Mouse (Mus musculus) left cerebral cortex, adult 8-10 months (tissue): ENCODE data around the gene Trim2. TPM values are rescaled to one million over a fixed set of nuclear protein-coding genes. Genes with fewer than 3 reads are reported as not detected.

ENCODE experiments used
- DNase-seq, 2 experiments: peaks; one replicate each; pipeline ENCODE4 v3.0.0; 2022; ENCODE audit warnings: low spot score in 2 of 2
- total RNA-seq, 4 experiments: library from RNA; stranded (reverse); gene quantifications; 2 replicates each; pipeline ENCODE4 v1.2.4; 2022

Trim2 gene
- total RNA-seq, 4 experiments from 2014 or later: 252 to 273 (median 260) TPM

GRCm38 (mm10) chr3:84193881-84194280 is 112.8 kb downstream of the Trim2 start:
- DNase-seq: no peak

GRCm38 (mm10) chr3:84191141-84191881 is 115.4 kb downstream of the Trim2 start:
- DNase-seq: no peak

- no peak for DNase-seq
These were observed 116.1 kb downstream of the Trim2 start for GRCm38 (mm10) chr3:84190513-84191061.

- DNase-seq: no peak
These were observed 117.0 kb downstream of the Trim2 start for GRCm38 (mm10) chr3:84189629-84190173.

GRCm38 (mm10) chr3:84181717-84182116 is 125.0 kb downstream of the Trim2 start:
- DNase-seq: no peak

- DNase-seq: no peak
These were observed 125.6 kb downstream of the Trim2 start for GRCm38 (mm10) chr3:84181102-84181501.

GRCm38 (mm10) chr3:84180304-84180703 is 126.4 kb downstream of the Trim2 start:
- no peak for DNase-seq

- no peak for DNase-seq
These were observed 128.8 kb downstream of the Trim2 start for GRCm38 (mm10) chr3:84177834-84178233.

- DNase-seq: peak in 1 of 2 experiments; percentile 49
These were observed 131.1 kb downstream of the Trim2 start for GRCm38 (mm10) chr3:84175337-84176315.

- DNase-seq: no peak
These were observed 133.0 kb downstream of the Trim2 start, which contains the start of gene Gm6525 for GRCm38 (mm10) chr3:84173581-84174154. Gene Gm6525, plus strand, starts transcription at chr3:84174104.

GRCm38 (mm10) chr3:84172406-84172805 is 134.3 kb downstream of the Trim2 start:
- no peak for DNase-seq

GRCm38 (mm10) chr3:84169393-84170005 is 137.2 kb downstream of the Trim2 start:
- no peak for DNase-seq

- DNase-seq: no peak
These were observed 137.7 kb downstream of the Trim2 start for GRCm38 (mm10) chr3:84168943-84169342.

GRCm38 (mm10) chr3:84166073-84166472 is 140.6 kb downstream of the Trim2 start:
- DNase-seq: no peak

GRCm38 (mm10) chr3:84165391-84165790 is 141.3 kb downstream of the Trim2 start:
- DNase-seq: no peak

- no peak for DNase-seq
These were observed 148.9 kb downstream of the Trim2 start for GRCm38 (mm10) chr3:84157559-84158350.

GRCm38 (mm10) chr3:84157011-84157410 is 149.7 kb downstream of the Trim2 start:
- no peak for DNase-seq

- DNase-seq: no peak
These were observed 150.6 kb downstream of the Trim2 start for GRCm38 (mm10) chr3:84156105-84156504.

- DNase-seq: peak; percentile 85 to 91
These were observed 151.1 kb downstream of the Trim2 start, which contains the start of gene Mnd1 for GRCm38 (mm10) chr3:84155558-84156006. Gene Mnd1, minus strand, starts transcription at chr3:84155786.

GRCm38 (mm10) chr3:84155146-84155545 is 151.5 kb downstream of the Trim2 start:
- DNase-seq: no peak
